Mouse (Mus musculus): ENCODE data around the gene Neurl1b.
A peak's percentile ranks its signal among the peaks of the same experiment; 100 is the strongest.

Gene Neurl1b

DNA sequence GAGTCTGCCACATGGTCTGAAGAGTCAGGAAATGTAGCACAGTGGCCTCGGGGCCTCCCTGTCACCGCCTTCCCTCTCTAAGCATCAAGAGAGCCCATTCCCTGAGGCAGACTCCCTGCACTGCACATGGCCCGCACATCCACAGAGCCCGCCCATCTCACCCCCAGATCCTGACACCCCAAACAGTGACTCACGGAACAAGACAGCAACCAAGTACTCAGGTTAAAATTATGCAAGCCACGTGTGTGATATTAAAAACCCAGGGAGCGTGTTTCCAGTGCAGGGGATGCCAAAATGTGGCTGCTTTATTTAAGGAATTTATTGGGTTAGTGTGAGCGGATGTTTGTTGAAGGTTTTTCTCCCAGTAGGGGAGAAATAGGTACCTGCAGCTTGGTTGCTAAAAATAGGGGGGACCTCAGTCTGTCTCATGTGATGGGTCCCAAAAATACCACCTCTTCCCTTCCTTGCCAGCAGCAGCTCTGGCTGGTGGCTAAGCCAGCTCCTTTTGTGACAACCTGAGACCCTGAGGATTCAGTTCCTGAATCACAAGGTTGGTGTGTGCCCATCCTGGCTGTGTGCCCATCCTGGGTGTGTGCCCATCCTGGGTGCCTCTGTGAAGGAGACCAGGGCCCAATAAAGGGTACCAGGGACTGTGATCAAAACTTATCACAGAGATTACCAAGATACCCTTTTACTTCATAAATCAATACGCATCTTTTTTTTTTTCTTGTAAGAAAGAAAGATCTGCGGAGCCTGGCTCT, 9.1 kb upstream of the Neurl1b start:
- no peak for DNase-seq

DNA sequence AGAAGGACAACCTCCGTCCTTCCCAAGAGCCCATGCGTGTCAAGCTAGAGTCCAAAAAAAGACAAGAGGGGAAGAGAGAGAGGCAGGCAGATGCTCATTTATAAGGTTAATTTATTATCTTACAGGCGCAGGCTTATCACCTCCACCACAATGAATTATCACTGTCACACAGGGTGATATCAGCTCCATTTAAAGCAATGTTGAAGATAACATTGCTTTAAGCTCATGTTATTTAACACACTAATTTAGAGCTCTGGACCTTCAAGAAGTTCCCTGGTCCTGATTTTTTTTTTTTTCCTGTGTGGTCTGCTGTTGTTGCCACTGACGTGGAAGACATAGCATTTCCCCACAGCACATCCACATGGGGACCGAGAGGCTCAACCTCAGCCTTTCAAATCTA, 1.7 kb upstream of the Neurl1b start:
- DNase-seq: no peak

DNA sequence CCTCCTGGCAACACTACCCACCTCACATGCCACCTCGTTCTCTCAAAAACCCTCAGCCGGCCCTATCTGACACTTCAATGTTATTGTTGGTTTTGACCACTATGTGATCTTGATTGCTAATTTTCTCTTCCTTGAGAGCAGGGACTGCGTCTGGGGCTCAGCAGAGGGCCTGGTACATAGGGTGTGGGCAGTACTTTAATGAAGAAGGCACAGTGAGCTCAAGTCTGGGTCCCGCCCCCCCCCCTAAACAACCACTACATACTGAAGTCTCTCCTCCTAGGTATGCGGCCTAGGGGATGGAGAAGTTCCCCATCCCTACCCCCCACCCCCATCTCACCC, 476 bp upstream of the Neurl1b start:
- no peak for DNase-seq

DNA sequence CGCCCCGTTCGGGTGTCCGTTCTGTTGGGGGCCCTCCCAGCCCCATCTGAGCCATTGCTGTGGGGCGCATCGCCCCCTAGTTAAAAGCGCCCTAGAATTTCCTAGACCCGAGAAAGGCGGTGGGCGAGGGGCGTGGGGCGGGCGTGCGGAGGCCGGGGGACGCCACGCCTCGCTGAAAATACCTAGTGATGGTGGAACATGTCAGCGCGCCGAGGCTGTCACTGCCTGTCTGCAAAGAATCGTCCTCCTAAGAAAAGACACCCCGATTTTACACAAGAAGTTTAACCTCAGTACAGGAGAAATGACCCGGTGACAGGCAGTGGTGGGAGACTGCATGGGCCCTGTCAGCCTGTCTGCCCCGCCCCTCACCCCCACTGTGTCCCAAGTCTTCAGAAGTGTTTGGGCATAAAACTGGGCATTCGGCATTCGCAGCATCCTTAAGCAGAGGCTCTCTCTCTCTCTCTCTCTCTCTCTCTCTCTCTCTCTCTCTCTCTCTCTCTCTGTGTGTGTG, 781 bp downstream of the Neurl1b start:
- DNase-seq: no peak

DNA sequence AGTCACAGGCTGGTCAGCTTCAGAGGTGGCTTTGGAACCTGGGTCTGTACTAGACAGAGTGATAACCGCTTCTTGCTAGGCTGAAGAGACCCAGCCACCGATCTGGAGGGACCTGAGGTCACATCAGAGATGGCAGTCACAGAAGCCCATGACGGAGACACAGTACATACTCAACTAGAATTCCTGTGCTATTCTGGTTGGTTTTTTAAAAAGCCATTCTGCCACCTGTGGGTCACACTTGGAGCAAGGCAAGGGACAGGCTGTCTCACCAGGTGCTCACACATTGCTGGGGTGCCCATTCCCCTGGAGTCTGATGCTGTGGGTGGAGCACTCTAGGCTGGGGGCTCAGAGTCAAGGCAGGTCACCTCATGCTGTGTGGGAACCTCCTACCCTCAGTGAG, 1.5 kb downstream of the Neurl1b start:
- DNase-seq: no peak

DNA sequence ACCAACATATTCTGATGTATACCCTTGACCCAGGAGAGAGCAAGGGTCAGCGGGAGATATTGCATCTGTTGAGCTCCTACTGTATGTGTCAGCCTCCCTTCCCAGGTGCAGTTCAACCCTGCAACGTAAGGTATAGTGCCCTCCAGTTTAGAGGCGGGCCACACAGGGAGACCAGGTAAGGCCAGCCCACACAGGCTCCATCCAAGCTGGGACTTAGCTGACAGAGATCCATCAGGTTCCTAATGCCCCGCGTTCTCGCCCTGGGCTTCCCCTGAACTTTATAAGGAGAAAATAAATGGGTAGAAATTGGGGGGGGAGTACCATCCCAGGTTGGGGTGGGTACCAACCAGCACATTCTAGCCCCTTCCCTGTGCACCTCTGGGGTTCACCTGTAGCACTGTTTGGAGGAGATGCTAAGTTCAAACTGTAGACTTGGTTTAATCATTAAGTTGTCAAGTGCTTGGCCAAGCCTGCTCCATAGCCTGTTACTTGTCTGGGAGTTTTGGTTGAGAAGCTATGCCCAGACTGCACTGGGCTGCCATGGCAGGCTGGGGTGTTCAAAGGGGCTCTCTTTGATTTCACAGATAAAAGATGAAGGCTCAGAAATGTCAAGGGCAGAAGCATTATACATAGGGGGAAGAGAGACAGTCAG, 3.3 kb downstream of the Neurl1b start:
- DNase-seq: no peak

DNA sequence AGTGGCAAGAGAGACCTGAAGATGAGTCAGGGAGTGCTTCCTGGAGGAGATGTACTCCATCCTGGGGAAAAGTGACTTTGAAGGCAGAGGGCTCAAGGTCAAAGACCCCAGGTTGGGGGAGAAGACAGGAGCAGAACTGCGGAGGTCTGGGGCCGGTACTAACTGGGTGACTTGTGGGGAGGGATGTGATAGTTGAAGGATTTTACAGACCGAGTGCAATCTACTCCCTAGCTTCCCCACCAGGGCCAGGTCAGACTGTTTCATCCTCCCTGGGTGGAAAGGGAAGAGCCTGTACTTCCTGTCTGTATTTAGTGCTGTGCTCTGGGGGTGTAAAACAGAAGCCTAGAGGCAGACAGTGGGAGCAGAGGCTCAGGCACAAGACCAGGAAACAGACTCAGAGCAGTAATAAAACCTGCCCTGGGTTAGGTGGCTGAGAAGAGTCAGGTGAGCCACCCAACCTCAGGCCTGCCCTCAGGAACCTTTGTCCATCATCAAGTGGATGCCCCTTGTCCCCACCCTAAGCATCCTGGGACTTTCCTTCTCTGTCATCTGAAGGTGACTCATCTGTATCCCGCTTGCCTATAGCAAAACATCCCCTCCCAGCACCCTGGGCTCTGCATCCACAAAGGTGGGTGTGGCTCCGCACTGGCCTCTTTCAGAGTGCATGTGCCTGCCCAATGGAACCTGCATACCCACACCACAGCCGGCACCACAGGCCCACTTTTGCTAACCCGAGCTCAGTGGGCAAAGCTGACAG, 6.0 kb downstream of the Neurl1b start:
- no peak for DNase-seq

DNA sequence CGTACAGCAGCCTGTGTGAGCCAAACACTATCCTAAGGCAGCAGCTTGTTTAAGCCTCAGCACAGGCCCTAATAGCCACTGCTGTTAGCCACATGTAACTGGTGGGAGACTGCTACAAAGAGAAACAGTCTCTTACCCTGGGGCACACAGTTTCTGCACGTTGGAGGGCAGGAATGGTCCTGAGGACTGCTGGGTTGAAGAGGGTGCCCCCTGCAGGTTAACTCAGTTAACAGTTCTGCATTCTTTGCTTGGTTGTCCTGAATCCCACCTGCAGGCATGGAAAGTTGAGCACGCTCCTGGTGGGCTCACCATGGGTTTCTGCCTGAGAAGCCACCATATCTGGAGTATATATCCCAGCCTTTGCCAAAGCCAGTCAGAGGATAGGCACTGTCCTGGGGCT, 6.9 kb downstream of the Neurl1b start:
- DNase-seq: no peak

DNA sequence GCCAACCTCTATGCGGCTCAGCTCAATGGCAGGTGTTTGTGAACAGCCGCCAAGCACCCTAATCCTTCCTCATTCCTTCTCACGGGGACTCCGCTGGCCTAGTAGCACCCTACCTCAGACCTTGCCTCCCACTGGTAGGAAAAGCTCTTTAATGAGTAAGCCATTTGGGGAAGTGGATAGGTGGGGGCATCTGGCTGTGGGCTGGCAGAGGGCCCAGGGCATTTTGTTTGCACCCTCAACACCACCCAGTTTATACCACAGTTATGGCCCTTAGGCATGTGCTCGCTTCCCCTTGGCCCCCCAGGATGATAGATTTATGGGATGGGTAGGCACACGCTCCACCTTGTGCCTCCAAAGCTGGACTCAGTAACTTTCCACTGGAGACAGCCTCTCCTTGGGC, 7.8 kb downstream of the Neurl1b start:
- no peak for DNase-seq

DNA sequence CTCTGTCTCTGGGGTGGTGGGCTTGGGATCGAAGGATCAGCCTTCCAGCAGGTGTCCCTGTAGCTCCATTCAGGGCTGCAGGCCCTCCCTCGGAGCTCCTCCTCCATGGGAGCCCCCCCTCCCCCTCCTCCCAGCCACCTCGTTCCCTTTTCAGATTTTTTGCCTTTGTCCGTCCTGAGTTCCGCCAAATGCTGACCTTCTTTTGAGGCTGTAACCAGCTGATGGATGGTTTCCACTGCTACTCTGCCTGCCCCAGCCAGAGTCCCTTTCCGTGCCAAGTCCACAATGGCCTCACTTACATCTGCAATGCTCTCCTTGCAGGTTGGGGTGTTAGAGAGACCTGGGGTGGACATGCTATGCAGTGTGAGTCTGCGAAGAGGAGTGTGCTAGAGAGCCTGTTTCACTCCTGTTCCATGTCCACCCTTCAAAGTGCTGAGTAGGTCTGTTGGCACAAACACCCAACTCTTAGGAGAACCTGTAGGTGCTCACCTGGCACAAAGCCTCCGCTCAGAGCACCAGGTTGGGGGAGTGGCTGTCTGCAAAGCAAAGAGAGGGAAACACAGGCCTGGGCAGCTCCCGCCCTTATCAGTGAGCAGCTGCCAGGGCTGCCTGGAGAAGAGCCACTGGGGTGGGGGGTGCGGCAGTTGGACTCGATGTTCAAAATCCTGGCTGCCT, 9.5 kb downstream of the Neurl1b start:
- no peak for DNase-seq

DNA sequence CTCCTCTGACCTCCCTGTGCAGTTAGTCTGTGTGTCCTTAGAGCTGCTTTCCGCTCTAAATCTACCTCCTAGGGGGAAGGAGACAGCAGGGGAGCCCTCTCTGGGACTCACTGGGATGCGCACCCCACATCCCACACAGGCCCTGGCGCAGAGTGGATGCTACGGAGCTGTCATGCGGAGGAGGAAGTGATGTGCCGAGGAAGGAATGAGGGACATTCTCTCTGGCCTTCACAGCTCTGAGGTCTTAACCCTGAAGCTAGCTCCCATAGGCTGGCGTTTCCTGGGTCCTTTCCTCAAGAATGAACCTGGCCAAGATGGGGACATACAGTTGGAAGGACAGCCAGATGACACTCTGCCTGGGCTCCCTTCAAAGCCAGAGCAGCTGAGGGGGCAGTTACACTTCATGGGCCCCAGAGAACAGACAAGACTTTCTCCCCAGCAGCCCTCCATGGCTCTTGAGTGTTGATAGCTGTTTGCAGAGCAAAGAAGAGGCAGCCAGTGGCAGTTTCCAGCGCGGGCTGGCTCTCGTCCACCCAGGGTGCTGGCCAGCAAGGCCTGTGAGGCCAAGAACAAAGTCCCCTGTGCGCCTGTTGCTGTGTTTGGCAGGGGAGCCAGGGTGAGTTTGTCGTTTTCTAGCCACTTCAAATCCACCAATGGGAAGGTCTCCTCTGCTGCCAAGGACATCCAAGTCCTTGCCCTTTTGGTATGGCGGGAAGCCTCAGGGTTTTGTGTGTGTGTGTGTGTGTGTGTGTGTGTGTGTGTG, 10.5 kb downstream of the Neurl1b start:
- no peak for DNase-seq

DNA sequence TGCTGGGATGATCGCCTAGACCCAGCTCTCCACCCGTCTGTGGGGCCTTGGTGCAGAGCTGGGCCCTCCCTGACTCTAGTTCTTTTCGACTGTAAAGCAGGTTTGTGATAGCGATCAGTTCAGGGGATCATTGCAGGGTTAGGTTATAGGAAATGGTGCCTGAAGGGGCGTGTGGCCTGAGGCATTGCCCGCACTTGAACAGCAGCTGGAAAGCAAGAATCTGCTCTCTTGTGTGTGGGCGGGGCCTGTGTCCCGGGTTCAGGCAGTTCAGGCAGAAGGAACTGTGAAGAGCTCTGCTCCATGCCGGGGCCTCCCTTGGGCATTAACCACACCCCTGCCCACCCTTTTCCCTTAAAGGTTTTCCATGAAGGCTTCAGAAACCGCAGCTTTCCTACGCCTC, 18.7 kb downstream of the Neurl1b start:
- DNase-seq: no peak

DNA sequence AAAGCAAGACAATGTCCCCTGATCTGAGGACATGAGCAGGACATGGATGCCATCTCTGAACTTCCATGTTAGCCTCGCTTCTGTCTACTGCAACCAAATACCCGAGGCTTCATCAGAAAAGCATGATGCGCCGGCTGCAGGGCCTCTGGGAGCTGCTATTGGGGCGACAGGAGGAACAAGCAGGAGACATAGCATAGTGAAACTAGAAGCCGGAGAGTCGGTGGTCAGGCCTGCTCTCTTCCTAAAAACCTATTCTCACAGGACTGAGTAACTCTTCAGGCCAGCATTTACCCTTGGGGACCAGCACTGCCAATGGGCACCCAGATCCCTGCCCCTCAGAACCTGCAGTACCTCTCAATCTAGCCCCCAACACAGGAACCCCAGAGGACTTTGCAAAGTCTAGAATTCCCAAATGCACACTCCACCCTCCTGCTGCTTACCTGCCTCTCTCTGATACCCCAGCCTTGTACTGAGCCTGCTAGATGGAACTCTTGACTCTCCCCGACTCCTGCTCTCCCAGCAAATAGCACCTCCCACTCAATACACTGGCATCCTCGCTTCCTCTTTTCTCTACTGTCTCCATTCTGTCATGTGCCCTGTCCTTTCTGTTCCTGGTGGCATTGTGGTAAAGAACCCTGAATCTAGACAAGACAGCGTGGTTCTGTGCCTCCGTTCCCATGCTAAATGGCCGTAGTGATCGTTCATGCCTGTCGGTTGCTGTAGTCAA, 22.6 kb downstream of the Neurl1b start:
- no peak for DNase-seq

DNA sequence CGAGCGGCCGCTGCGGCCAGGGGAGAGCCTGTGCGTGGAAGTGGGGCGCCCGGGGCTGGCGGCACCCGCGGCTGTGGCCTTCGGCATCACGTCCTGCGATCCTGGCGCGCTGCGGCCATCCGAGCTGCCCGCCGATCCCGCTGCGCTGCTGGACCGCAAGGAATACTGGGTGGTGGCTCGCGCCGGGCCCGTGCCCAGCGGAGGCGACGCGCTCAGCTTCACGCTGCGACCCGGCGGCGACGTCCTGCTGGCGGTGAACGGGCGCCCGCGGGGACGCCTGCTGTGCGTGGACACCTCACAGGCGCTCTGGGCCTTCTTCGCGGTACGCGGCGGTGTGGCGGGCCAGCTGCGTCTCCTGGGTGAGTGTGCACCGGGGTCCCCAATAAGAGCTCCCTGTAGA, 24.4 kb downstream of the Neurl1b start:
- DNase-seq: no peak

DNA sequence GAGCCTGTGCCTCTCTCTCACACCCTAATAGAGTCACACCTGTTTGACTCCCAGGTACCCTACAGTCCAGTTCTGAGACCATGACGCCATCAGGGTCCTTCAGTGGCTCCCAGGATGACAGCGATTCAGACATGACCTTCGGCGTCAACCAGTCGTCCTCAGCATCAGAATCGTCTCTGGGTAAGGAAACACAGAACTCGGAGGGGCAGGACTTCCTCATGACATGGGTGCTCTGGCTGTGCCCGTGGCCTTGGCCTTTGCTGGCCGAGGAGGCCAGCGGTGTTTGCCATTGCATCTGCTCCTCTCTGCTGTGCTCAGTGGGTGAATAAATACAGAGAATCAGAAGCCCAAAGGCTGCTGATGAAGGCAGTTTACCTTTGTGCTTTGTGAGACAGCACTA, 26.4 kb downstream of the Neurl1b start:
- no peak for DNase-seq

DNA sequence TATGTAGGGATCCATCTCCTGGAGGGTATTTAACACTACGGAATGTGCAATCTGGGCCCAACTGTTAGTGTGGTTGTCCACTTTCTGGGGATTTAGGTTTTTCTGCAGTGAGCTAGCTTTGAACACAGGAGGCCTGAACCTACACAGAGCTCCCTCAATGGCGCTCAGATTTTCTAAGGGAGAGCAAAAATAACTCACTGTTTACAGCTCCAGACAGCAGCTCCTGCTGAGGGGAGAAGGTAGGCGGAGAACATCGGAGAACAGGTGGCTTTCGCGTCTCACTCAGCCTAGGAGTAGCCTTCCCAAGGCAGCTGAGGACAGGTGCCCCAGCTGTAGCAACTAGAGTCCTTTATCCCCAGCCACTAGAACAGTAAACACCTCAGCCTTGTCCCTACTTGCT, 27.6 kb downstream of the Neurl1b start:
- no peak for DNase-seq

DNA sequence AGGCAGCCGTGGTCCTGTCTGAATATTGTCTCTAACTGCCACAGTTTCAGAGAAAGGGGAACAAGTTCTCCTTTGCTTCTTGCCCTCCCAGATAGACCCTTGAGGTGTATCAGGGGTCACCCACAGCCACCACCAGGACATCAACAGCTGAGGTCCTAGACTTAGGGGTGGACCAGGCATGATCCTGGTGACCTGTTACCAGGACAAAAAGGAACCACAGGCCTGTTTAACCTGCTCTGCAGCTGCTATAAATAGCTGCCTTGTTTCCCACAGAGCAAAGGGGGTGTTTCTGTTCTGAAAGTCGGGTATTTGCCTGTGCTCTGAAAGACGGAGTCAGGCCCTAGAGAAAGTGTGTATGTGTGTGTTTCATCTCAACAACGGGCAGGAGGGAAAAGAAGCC, 29.2 kb downstream of the Neurl1b start:
- DNase-seq: no peak

DNA sequence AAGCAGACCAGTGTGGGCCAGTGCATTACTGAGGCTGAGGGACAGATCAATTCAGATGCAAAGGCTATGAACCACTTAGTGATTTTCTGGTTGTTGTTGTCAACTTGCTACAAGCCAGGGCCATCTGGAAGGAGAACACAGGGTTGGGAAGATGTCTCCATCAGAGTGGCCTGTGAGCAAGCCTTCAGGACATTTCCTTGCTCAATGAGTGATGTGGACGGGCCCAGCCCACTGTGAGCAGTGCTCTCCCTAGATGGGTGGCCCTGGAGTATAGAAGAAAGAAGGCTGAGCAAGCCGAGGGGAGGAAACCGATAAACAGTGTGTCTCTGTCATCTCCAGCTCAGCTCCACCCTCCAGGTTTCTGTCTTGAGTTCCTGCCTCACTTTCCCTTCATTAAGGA, 34.8 kb downstream of the Neurl1b start:
- no peak for DNase-seq

DNA sequence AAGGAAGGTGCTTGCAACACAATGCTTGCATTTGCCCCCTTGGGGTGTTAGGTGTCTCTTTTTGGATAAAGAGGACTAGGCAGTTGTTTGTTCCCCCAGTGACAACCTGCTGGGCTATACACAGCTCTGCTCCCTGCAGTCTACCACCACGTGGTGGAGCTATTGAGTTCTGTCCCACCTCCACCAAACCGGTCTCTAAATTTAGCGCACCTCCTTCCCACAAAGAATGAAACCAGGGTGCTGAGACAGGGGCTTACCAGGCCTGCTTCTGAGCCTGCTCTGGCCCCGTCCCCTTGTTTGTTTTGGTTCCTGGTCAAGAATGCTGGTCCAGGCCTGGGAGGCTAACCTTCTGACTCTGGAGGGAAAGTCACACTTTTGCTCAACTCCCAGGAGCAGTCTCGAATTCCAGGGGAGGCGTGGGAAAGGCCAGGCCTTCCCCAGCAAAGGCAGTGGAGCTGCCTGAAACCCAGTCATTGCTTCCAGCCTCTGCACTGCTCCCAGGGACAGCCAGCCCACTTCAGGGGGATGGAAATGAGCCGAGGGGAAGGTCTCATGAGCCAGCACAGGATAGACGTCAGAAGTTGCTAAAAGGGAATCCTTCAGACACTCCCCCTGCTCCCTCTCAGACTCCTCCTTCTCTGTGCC, 37.1 kb downstream of the Neurl1b start:
- no peak for DNase-seq

DNA sequence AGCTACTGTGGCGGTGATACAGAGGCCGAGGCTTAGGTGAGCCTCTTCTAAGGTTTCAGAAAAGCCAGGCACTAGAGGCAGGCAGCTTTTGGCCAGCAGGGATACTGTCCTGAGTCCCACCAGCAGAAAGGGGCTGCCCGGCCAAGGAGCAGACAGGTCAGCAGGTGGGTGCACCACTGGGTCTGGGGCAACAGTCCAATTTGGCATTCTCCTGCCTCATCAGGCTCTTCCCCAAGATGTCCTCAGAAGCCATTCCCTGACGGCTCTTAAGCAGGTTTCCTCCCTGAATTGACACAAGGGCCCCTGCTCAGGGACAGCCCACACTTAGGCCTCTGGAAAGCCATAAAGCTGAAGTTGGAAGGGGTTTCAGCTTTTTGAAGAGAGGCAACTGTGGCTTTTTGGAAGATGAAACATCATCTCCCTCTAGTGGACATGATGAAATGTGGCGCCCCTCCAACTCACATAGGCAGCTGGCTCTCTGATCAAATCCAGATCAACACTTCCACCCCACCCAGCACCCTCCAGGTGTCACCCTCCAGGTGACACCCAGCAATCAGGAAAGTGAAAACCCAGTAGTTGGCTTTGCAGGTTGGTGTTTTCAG, 37.8 kb downstream of the Neurl1b start:
- DNase-seq: peak; percentile 39

DNA sequence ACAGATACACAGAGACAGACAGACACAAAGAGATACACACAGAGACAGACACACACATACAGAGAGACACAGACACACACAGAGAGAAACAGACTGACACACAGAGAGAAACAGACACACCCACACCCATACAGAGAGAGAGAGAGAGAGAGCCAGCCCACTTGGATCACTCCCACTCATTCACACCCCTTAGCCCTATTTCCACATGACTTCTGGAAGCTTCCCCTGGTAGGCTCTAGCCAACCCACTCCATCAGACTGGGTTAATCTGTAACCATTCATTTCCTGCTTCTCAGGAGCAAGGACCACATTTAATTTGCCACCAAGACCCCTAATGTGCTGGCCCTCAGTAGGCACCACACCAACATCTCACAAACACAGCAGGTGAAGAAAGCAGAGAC, 42.9 kb downstream of the Neurl1b start:
- no peak for DNase-seq

Data from cerebellum, adult 8-10 months (tissue).